Comparison of ENCODE assay signal across 11 mouse cellular contexts in the genomic region with DNA sequence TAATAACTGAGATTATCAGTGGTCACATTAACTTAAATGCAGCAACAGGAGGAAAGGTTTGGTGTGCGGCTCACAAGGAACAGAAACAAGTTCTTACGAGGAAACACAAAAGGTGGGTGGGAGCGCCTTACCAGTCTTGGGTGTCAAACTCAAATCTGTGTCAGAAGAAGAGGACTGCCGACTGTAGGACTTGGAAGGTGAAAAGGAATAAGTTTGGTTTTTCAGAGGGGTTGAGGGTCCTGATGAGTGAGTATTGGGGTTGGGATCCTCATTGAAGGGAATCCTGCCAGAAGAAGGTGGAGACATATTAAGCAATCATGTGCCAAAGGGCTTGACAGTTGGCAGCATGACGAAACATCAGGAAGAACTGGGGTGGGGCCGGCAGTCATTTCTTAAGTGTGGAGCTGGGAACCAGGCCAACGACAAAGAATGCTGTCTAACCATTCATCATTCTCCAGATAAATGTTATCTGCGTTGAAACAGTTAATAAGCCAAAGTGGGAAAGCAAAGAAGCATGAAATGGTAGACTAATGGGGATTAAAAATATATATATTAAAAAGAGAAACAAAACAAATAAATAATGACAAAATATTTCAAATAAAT. TPM values are rescaled to one million over a fixed set of nuclear protein-coding genes. Genes with fewer than 3 reads are reported as not detected.
DNase-seq lines count a peak whose midpoint lies in the region; ATAC-seq and TF ChIP-seq lines count a peak whose summit lies in the region.
"Had no signal": no experiment of that assay in that cellular context is flagged by ENCODE, and none has a peak within 500 bp of the region (broad histone marks: within the 10 kb centered on the region; RNA-seq: fewer than 3 reads in every experiment).

No protein-coding gene starts in this region.

- peak; percentile 94 for ATAC-seq in granulocyte monocyte progenitor cell, adult 5-6 weeks (replicated peaks; ENCODE audit: poor library complexity, severe bottlenecking)
- peak; percentile 71; the same call in 1 of the 2 replicates for ATAC-seq in lung, embryonic 16.5 days (ENCODE audit: low read depth)

- H3K27ac ChIP-seq in gastrocnemius, adult 2 months: no peak overlapping the region
- no peak overlapping the region for H3K27ac ChIP-seq in lung, embryonic 16.5 days (ENCODE audit: low read length)
- H3K27ac ChIP-seq: midbrain, embryonic 12.5 days; stomach, embryonic 15.5 days had no signal

- no peak overlapping the region for H3K4me2 ChIP-seq in lung, embryonic 16.5 days (ENCODE audit: low read depth, low read length)
- H3K4me2 ChIP-seq: midbrain, embryonic 12.5 days; stomach, embryonic 15.5 days had no signal

- 39% methylated on average over 8 of the region's 8 CpGs for WGBS in lung, embryonic 16.5 days

- no peak for TF ChIP-seq CTCF in gastrocnemius, adult 2 months (IDR thresholded peaks at IDR 0.05)

- no peak overlapping the region for H3K4me3 ChIP-seq in gastrocnemius, adult 2 months
- H3K4me3 ChIP-seq in lung, embryonic 16.5 days (ENCODE audit: low read length): no peak overlapping the region
- H3K4me3 ChIP-seq: midbrain, embryonic 12.5 days; stomach, embryonic 15.5 days had no signal

- H3K4me1 ChIP-seq in lung, embryonic 16.5 days (replicated peaks; ENCODE audit: control insufficient read depth, insufficient read depth, low read length): peaks cover 11% of the 10 kb centered on the region
- H3K4me1 ChIP-seq: midbrain, embryonic 12.5 days; stomach, embryonic 15.5 days had no signal

- no peaks in the 10 kb centered on the region for H3K9me3 ChIP-seq in lung, embryonic 16.5 days (ENCODE audit: control insufficient read depth, low read length)
- H3K9me3 ChIP-seq: midbrain, embryonic 12.5 days; stomach, embryonic 15.5 days had no signal

- peaks cover 4% of the 10 kb centered on the region; the same call in 1 of the 2 replicates for H3K36me3 ChIP-seq in lung, embryonic 16.5 days (ENCODE audit: control insufficient read depth, insufficient read depth, low read length)

- H3K9ac ChIP-seq in lung, embryonic 16.5 days (ENCODE audit: low read length): no peak overlapping the region
- H3K9ac ChIP-seq: midbrain, embryonic 12.5 days; stomach, embryonic 15.5 days had no signal

- intact Hi-C loops in gastrocnemius, adult 2 months (cut with DNase I): no loop called here

- DNase-seq in gastrocnemius, adult 2 months: peak; percentile 22
- no peak for DNase-seq in gastrocnemius, adult 18-20 months (ENCODE audit: low spot score)
- DNase-seq in 416B (ENCODE audit: low read depth): peak; percentile 92
- no peak for DNase-seq in spleen, postnatal 14 days (ENCODE audit: low spot score in 2 of 2)
- no peak for DNase-seq in urinary bladder, adult 2 months (ENCODE audit: low spot score)
- DNase-seq in testis, postnatal 10 days (ENCODE audit: low spot score): no peak
- DNase-seq: cerebellum, postnatal 14 days had no signal

- H3K27me3 ChIP-seq in lung, embryonic 16.5 days (ENCODE audit: control insufficient read depth, insufficient read depth, low read depth, low read length): no peaks in the 10 kb centered on the region
- H3K27me3 ChIP-seq: midbrain, embryonic 12.5 days; stomach, embryonic 15.5 days had no signal

RNA-seq across cellular contexts. Expression of a gene that starts 27.4 kb away (rescaled TPM):
- 10 to 100 TPM in 1 of 2 experiments, 1 to 10 TPM in 1; 6.9 to 11.9 TPM for total RNA-seq in gastrocnemius, adult 2 months (2021)
- total RNA-seq in gastrocnemius, adult 18-20 months (2021): 1 to 10 TPM; 6.1 to 6.8 TPM
- 80.3 and 105 TPM in 2 replicates for total RNA-seq in granulocyte monocyte progenitor cell, adult 5-6 weeks (2014; fragmentation: Nextera tagmentation)
- total RNA-seq in granulocyte monocyte progenitor cell, adult 5-6 weeks (2017): 50.8 and 51.8 TPM in 2 replicates
- polyA plus RNA-seq in lung, embryonic 16.5 days (2015; fragmentation: Nextera tagmentation; extraction: Ambion mirVana): 26.7 and 27.0 TPM in 2 replicates
- 26.2 and 28.0 TPM in 2 replicates for polyA plus RNA-seq in urinary bladder, adult 2 months (2012; rRNA removed)

Comparison
In these comparisons a context has a peak if more than half of its experiments do, and no peak if none do; other contexts are left out.
1. DNase-seq: peak in gastrocnemius, adult 2 months (single experiment) and 416B (single experiment); none in gastrocnemius, adult 18-20 months (single experiment), spleen, postnatal 14 days (0 of 2), urinary bladder, adult 2 months (single experiment) and testis, postnatal 10 days (single experiment).
2. RNA of a gene that starts 27.4 kb away (total RNA-seq): 50.8 to 105 TPM in granulocyte monocyte progenitor cell, adult 5-6 weeks; 6.9 to 11.9 TPM in gastrocnemius, adult 2 months and 6.1 to 6.8 TPM in gastrocnemius, adult 18-20 months; every median in the first group is over 4 times any median in the second.